Mouse (Mus musculus) heart, embryonic 12.5 days (tissue): ENCODE data around the gene Dazap1. TPM values are rescaled to one million over a fixed set of nuclear protein-coding genes. Genes with fewer than 3 reads are reported as not detected.

ENCODE experiments used
- ATAC-seq: fragments of 200-750 bp; cut with Nextera tagmentation; 2 replicates; pipeline ENCODE4 v1.8.0; 2017; ENCODE audit warnings: moderate TSS enrichment, moderate library complexity; ENCODE audit not compliant: insufficient number of reproducible peaks, low FRiP score
- H3K27ac ChIP-seq: fragments of 300-500 bp; sonication (generic); 2 replicates; pipeline ENCODE4 v1.5.1; 2016; ENCODE audit warnings: mild to moderate bottlenecking, moderate library complexity; ENCODE audit not compliant: poor library complexity, severe bottlenecking
- H3K27me3 ChIP-seq: fragments of 300-500 bp; sonication (generic); replicated peaks from 2 replicates; pipeline ENCODE4 v1.6.1; 2016; ENCODE audit warnings: mild to moderate bottlenecking, moderate library complexity
- H3K36me3 ChIP-seq: fragments of 300-500 bp; sonication (generic); 2 replicates; pipeline ENCODE4 v1.6.1; 2016; ENCODE audit warnings: mild to moderate bottlenecking, moderate library complexity
- H3K4me1 ChIP-seq: fragments of 300-500 bp; sonication (generic); replicated peaks from 2 replicates; pipeline ENCODE4 v1.6.1; 2016; ENCODE audit warnings: mild to moderate bottlenecking
- H3K4me2 ChIP-seq: fragments of 300-500 bp; sonication (generic); 2 replicates; pipeline ENCODE4 v1.6.1; 2016; ENCODE audit warnings: mild to moderate bottlenecking, moderate library complexity
- H3K4me3 ChIP-seq: fragments of 300-500 bp; sonication (generic); 2 replicates; pipeline ENCODE4 v1.5.1; 2016; ENCODE audit warnings: mild to moderate bottlenecking
- H3K9ac ChIP-seq: fragments of 300-500 bp; sonication (generic); 2 replicates; pipeline ENCODE4 v1.6.1; 2016; ENCODE audit warnings: mild to moderate bottlenecking, moderate library complexity
- H3K9me3 ChIP-seq: fragments of 300-500 bp; sonication (generic); replicated peaks from 2 replicates; pipeline ENCODE4 v1.6.1; 2016; ENCODE audit warnings: mild to moderate bottlenecking, moderate library complexity
- WGBS: fragments of 180-500 bp; shearing (Covaris S2); methylation state at CpG from one replicate; pipeline ENCODE4 v1.1.7; 2016; 5-methylcytosine and 5-hydroxymethylcytosine counted together
- polyA plus RNA-seq: library from polyadenylated mRNA; unstranded; fragments of >200 nt; fragmentation: Nextera tagmentation; extraction: Ambion mirVana; gene quantifications from 2 replicates; pipeline ENCODE4 v1.2.1, GENCODE M21; 2016

Dazap1 gene
- polyA plus RNA-seq, 1 experiment from 2014 or later: 37.4 TPM

DNA sequence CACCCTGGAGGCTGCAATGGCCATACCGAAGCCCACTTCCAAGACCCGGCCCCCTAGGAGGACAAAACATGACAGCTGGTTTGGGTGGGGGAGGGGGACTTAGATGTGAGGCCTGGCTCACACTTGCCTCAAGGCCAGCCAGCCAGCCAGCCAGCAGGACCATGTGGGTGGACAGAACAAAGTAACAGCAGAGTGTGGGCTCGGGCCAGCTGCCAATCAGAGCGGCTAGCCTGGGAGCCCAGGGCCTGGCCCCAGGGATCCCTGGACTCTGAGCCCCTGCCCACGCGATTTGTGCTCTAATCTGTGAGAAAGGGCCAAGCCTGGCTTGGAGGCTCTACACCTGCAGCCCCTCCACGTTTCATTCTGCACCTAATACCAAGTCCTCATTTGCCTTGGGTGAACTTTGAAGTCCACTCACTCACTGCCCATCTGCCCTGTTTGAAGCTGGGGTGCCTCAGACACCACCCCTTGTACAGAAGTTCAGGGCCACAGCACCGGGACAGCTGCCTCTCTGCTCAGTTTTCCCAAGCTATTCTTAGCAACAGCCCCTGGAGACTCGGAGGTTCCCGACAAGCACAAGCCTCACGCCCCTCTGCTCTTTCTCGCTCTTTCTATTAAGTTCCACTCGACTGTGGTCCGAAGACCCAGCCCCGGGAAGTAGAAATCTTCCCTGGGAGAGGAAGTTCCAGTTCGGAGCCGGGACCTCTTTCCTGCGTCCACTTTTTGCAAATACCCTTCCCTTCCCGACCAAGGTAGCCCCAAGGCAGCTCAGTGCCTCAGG is 1.2 kb upstream of the Dazap1 start:
- Histone ChIP-seq H3K4me3 (peak overlapping the region; percentile 53), H3K4me2 (peak overlapping the region; percentile 92), H3K27me3 (no peaks in the 10 kb centered on the region), H3K36me3 (peaks cover 41% of the 10 kb centered on the region), H3K4me1 (peaks cover 37% of the 10 kb centered on the region), H3K9me3 (no peaks in the 10 kb centered on the region), H3K27ac (peak overlapping the region; percentile 95), H3K9ac (peak overlapping the region; percentile 72)
- WGBS: 4% methylated on average over 19 of the region's 19 CpGs
- ATAC-seq: no peak

DNA sequence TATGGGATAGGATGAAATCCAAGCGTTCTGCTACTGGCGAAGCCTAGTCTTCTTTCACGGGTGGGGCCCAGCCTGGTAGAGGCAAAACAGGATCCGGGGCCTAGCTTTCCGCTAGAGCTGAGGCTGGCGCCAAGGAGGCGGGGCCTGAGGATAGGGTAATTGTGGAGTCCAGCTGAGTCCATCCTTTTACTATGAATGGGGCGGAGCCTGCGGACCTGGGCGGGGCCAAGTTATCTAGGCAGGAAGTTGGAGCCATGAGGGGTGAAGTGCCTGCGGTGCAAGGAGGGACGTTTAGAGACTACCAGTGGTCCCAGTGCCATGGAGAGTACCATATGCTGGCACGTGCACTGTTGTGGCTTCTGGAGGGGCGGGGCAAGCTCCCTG is 291 bp downstream of the Dazap1 start:
- H3K9me3 ChIP-seq: no peaks in the 10 kb centered on the region
- peaks cover 25% of the 10 kb centered on the region for H3K36me3 ChIP-seq
- peak overlapping the region; percentile 92 for H3K4me2 ChIP-seq
- ATAC-seq: peak; percentile 77
- H3K27ac ChIP-seq: peak overlapping the region; percentile 95
- peak overlapping the region; percentile 53 for H3K4me3 ChIP-seq
- WGBS: under 1% methylated on average over 14 of the region's 14 CpGs
- peaks cover 39% of the 10 kb centered on the region for H3K4me1 ChIP-seq
- peak overlapping the region; percentile 42 for H3K9ac ChIP-seq
- H3K27me3 ChIP-seq: no peaks in the 10 kb centered on the region

DNA sequence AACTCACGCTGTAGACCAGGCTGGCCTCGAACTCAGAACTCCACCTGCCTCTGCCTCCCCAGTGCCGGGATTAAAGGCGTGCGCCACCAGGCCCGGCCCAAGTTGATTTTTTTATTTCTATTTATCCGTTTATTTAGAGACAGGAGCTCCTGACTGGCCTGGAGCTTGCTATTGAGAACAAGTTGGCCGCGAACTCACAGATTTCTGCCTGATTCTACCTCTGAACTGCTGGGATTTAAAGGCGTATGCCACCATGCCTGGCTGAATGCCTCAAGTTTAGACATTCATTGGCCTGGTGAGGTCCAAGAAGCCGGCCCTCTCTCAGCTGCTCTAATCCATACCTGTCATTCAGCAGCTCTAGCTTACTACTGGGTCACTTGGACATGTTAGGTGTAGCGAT is 883 bp downstream of the Dazap1 start:
- H3K4me2 ChIP-seq: peak overlapping the region; percentile 92
- H3K9me3 ChIP-seq: no peaks in the 10 kb centered on the region
- 68% methylated on average over 12 of the region's 12 CpGs for WGBS
- H3K27ac ChIP-seq: peak overlapping the region; percentile 95
- peaks cover 23% of the 10 kb centered on the region for H3K36me3 ChIP-seq
- H3K4me1 ChIP-seq: peaks cover 45% of the 10 kb centered on the region
- H3K4me3 ChIP-seq: peak overlapping the region; percentile 53
- no peak for ATAC-seq
- H3K27me3 ChIP-seq: no peaks in the 10 kb centered on the region
- H3K9ac ChIP-seq: 0 out of 2 replicates have a peak overlapping the region, but pooled peaks have one; percentile 42

DNA sequence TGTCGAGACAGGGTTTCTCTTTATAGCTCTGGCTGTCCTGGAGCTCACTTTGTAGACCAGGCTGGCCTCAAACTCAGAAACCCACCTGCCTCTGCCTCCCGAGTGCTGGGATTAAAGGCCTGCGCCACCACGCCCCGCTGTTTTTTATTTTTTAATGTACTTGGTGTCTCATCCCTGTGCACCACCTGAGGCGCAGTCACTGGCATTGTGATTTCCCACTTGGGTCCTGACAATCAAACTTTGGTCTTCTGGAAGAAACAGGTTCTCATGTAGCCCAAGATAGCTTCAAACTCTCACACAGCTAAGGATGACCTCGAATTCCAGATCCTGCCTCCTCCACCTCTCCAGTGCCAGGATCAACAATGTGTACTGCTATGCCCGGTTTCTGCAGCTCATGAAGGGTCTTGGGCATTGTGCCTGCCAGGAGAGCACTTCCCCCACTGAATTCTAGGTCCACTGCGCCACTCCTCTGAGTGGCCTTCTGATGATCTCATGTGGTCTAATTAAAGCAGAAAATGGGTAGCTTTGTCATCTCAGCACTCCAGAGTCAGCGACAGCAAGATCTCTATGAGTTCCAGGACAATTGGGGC is 1.6 kb downstream of the Dazap1 start:
- H3K27ac ChIP-seq: no peak overlapping the region
- H3K4me2 ChIP-seq: no peak overlapping the region
- no peak for ATAC-seq
- H3K36me3 ChIP-seq: peaks cover 25% of the 10 kb centered on the region
- H3K4me3 ChIP-seq: no peak overlapping the region
- H3K9ac ChIP-seq: no peak overlapping the region
- no peaks in the 10 kb centered on the region for H3K27me3 ChIP-seq
- H3K9me3 ChIP-seq: no peaks in the 10 kb centered on the region
- H3K4me1 ChIP-seq: peaks cover 52% of the 10 kb centered on the region
- WGBS: 90% methylated on average over 10 of the region's 10 CpGs

DNA sequence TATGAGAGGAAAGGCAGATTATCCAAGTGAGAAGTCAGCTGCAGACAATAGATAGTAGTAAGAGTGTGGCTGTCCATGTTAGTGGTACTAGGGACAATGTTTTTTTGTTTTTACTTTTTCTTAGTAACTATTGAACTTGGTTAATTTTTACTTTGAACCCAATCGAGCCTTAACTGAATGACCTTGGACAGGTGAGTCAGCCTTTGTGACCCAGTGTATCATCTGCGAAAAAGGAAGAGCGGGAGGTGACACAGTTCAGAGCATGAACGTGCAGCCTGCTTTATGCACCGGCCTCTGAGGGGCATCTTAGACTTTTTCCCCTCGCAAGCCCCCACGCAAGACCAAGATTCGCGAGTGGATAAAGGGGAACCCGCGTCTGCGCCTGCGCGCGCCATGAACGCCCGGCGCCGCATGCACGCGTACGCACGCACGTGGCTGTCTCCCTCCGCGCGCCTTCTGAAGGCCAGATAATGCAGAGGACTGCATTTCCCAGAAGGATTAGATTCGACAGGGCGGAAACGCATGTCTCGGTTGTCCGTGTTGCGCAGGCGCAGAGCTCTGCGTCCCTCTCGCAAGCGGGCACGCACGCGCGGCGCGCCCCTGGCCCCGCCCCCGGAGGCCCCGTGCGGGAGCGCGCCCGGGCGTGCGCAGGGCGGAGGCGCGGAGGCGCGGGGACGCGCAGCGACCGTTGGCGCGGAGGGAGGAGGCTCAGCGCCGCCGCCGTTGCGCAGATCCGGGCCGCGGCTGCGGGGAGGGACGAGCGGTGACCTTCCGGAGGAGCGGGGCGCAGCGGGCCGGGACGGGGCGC is 3.3 kb downstream of the Dazap1 start:
- Histone ChIP-seq H3K4me3 (peak overlapping the region; percentile 74), H3K27me3 (no peaks in the 10 kb centered on the region), H3K9me3 (no peaks in the 10 kb centered on the region), H3K4me1 (peaks cover 51% of the 10 kb centered on the region), H3K36me3 (peaks cover 20% of the 10 kb centered on the region), H3K27ac (peak overlapping the region; percentile 82), H3K9ac (peak overlapping the region; percentile 98), H3K4me2 (peak overlapping the region; percentile 93)
- WGBS: 1% methylated on average over 71 of the region's 81 CpGs
- peak; percentile 68 for ATAC-seq

DNA sequence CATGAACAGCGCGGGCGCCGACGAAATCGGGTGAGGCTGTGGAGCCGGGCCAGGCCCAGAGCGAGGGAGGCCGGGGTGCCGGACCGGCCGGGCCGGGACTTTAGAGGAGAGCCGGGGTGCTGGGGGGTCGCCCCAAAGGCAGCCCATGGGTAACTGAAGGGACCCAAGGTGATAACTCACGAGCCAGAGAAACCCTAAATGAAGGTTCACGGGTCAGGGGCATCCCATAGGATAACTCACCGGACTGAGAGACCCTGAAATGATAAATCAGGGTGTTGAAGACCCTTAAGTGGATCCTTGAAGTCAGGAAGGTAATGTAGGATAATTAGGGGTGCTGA is 3.8 kb downstream of the Dazap1 start:
- Histone ChIP-seq H3K9me3 (no peaks in the 10 kb centered on the region), H3K4me1 (peaks cover 50% of the 10 kb centered on the region), H3K27ac (peak overlapping the region; percentile 82), H3K4me3 (peak overlapping the region; percentile 74), H3K36me3 (peaks cover 23% of the 10 kb centered on the region), H3K27me3 (no peaks in the 10 kb centered on the region), H3K4me2 (peak overlapping the region; percentile 93), H3K9ac (peak overlapping the region; percentile 98)
- ATAC-seq: no peak
- WGBS: under 1% methylated on average over 18 of the region's 18 CpGs

DNA sequence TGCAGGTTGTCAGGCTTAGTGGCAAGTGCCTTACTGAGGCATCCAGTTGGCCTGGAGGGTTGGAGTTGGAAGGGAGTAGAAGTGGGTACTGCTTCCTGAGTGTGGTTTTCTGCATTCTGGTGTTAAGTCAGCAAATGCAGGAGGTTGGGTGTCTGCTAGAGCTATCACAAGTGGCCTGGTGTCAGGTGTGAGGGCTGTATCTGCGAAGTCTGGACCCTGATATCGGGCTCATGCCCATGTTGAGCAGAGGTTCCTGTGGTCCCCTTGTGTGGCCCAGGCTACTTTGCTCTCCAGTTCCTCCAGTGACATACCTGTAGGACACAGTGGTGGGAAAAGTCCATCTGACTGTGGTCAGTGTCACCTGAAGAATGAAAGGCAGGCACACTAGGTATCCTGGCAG is 8.8 kb downstream of the Dazap1 start:
- H3K9ac ChIP-seq: peak overlapping the region; percentile 46
- H3K9me3 ChIP-seq: no peaks in the 10 kb centered on the region
- no peak for ATAC-seq
- H3K27me3 ChIP-seq: no peaks in the 10 kb centered on the region
- 91% methylated on average over 2 of the region's 2 CpGs for WGBS
- no peak overlapping the region for H3K27ac ChIP-seq
- H3K36me3 ChIP-seq: peaks cover 59% of the 10 kb centered on the region
- no peak overlapping the region for H3K4me3 ChIP-seq
- H3K4me2 ChIP-seq: no peak overlapping the region
- peaks cover 77% of the 10 kb centered on the region for H3K4me1 ChIP-seq

DNA sequence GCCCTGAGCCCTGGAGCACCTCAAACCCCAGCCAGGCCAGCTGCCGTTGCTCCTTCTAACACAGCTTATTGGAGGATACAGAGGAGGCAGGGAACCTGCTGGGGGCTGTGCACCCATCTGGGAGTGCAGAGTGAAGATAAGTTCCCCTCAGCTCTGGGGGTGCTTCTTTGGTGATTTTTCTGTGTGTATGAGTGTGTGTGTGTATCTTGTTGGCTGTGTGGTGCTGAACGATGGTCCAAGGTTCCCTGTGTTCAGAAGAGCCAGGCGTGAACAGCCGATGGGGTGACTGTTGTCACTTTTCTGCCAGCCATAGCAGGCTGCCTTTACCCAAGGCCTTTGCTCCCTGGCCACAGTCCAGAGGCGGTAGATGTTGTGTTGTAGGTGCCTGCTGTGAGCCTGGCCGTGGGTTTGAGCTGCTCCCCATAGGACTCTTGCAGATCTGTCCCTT is 9.5 kb downstream of the Dazap1 start:
- Histone ChIP-seq H3K4me2 (no peak overlapping the region), H3K9me3 (no peaks in the 10 kb centered on the region), H3K4me3 (no peak overlapping the region), H3K36me3 (peaks cover 66% of the 10 kb centered on the region), H3K27ac (no peak overlapping the region), H3K27me3 (no peaks in the 10 kb centered on the region), H3K4me1 (peaks cover 75% of the 10 kb centered on the region), H3K9ac (peak overlapping the region; percentile 46)
- ATAC-seq: no peak
- 73% methylated on average over 6 of the region's 6 CpGs for WGBS

DNA sequence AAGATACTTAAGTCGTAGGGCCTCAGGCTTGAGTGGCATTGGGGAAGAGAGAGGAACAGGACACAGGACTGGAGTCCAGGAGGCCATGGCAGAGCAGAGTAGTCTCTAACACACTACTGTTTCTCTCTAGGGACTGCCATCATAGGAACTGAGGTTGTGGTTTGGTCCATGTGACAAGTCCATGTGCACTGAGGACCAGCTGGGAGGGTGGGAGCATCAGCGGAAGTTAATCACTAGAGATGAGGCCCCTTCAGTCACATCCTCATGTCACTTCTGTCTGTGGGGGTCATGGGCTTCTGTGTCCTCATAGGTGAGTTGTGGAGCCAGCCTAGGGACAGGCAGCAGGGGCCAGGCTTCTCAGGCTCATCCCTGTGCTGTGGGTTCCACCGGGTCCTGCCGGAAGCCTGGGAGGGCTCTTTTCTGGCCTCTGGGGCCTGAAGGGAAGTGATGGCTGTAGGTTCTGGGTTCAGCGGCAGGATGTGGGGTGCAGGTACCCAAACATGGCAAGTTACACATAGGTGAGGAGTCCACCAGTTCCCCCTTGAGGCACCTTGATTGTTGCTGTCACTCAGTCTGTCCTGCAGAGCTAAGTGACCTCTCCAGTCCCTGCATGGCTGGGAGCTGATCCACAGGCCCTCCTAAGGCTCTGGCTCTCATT is 10.0 kb downstream of the Dazap1 start:
- Histone ChIP-seq H3K27me3 (no peaks in the 10 kb centered on the region), H3K4me2 (0 out of 2 replicates have a peak overlapping the region, but pooled peaks have one; percentile 4), H3K9me3 (no peaks in the 10 kb centered on the region), H3K4me3 (no peak overlapping the region), H3K27ac (no peak overlapping the region), H3K36me3 (peaks cover 71% of the 10 kb centered on the region), H3K9ac (peak overlapping the region; percentile 31; the same call in 1 of the 2 replicates), H3K4me1 (peaks cover 69% of the 10 kb centered on the region)
- no peak for ATAC-seq
- 79% methylated on average over 5 of the region's 5 CpGs for WGBS

DNA sequence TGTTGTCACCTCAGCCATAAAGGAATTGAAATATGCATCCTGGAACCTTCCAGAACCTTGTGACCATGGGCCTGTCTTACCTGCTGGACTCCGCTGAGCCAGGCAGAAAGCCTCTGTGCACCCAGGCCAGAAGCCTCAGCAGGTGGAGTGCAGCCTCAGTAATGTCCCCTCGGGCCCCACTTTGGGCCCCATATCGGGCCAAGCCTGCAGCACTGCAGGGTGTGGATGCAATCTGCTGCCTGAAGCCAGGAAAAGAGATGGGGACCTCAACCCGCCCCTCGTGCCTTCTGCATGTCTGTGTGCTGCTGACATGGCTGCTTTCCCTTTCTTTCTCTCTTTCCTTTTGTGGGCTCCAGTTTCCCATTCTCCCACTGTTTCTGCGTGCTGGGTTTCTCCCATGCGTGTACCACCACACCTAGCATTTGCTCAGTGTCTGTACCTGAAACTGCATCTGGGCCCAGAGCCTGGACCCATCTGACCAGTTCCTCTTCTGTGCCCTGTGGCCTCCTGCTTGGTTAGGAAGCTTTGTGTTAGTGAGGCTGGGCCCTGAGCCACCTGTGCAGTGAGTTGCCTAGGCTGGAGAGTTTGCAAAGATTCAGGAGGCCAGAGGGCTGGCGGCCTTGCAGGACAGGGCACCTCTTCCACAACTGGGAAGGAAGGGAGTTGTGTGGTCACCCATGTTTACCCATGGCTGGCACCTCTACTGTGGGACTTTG is 10.7 kb downstream of the Dazap1 start:
- 88% methylated on average over 8 of the region's 8 CpGs for WGBS
- Histone ChIP-seq H3K9ac (0 out of 2 replicates have a peak overlapping the region, but pooled peaks have one; percentile 31), H3K4me3 (no peak overlapping the region), H3K27me3 (no peaks in the 10 kb centered on the region), H3K4me1 (peaks cover 62% of the 10 kb centered on the region), H3K27ac (no peak overlapping the region), H3K4me2 (0 out of 2 replicates have a peak overlapping the region, but pooled peaks have one; percentile 4), H3K9me3 (no peaks in the 10 kb centered on the region), H3K36me3 (peaks cover 74% of the 10 kb centered on the region)
- ATAC-seq: no peak
